Mouse (Mus musculus) midbrain, embryonic 12.5 days (tissue): ENCODE data around the gene Ccdc85b. TPM values are rescaled to one million over a fixed set of nuclear protein-coding genes. Genes with fewer than 3 reads are reported as not detected.

Experiments used
- ATAC-seq: fragments of 200-750 bp; cut with Nextera tagmentation; 2 replicates; pipeline ENCODE4 v1.8.0; 2017; ENCODE audit warnings: low read depth, moderate TSS enrichment, moderate library complexity; ENCODE audit not compliant: low FRiP score
- H3K27ac ChIP-seq: fragments of 300-500 bp; sonication (generic); replicated peaks from 2 replicates; pipeline ENCODE4 v1.5.1; 2016; ENCODE audit warnings: mild to moderate bottlenecking
- H3K27me3 ChIP-seq: fragments of 300-500 bp; sonication (generic); 2 replicates; pipeline ENCODE4 v1.6.1; 2016; ENCODE audit warnings: mild to moderate bottlenecking
- H3K36me3 ChIP-seq: fragments of 300-500 bp; sonication (generic); 2 replicates; pipeline ENCODE4 v1.6.1; 2016
- H3K4me1 ChIP-seq: fragments of 300-500 bp; sonication (generic); 2 replicates; pipeline ENCODE4 v1.6.1; 2016
- H3K4me2 ChIP-seq: fragments of 300-500 bp; sonication (generic); replicated peaks from 2 replicates; pipeline ENCODE4 v1.6.1; 2016; ENCODE audit warnings: mild to moderate bottlenecking, moderate library complexity
- H3K4me3 ChIP-seq: fragments of 300-500 bp; sonication (generic); 2 replicates; pipeline ENCODE4 v1.5.1; 2016; ENCODE audit warnings: mild to moderate bottlenecking
- H3K9ac ChIP-seq: fragments of 300-500 bp; sonication (generic); replicated peaks from 2 replicates; pipeline ENCODE4 v1.6.1; 2016; ENCODE audit warnings: mild to moderate bottlenecking, moderate library complexity
- H3K9me3 ChIP-seq: fragments of 300-500 bp; sonication (generic); 2 replicates; pipeline ENCODE4 v1.6.1; 2016; ENCODE audit warnings: mild to moderate bottlenecking
- WGBS: fragments of 180-500 bp; shearing (Covaris S2); methylation state at CpG from one replicate; pipeline ENCODE4 v1.1.7; 2016; 5-methylcytosine and 5-hydroxymethylcytosine counted together
- polyA plus RNA-seq: library from polyadenylated mRNA; unstranded; fragments of >200 nt; fragmentation: Nextera tagmentation; extraction: Ambion mirVana; gene quantifications from 2 replicates; pipeline ENCODE4 v1.2.1, GENCODE M21; 2016

Ccdc85b gene
- polyA plus RNA-seq, 1 experiment from 2014 or later: 10.1 TPM

- H3K4me3 ChIP-seq: no peak overlapping the region
Observed at GRCm38 (mm10) chr19:5477004-5477667, 19.4 kb upstream of the Ccdc85b start.

GRCm38 (mm10) chr19:5475069-5475714, 17.5 kb upstream of the Ccdc85b start:
- Histone ChIP-seq H3K9me3 (no peaks in the 10 kb centered on the region), H3K4me3 (peak overlapping the region; percentile 63), H3K36me3 (peaks cover 12% of the 10 kb centered on the region), H3K9ac (peak overlapping the region; percentile 92), H3K27me3 (no peaks in the 10 kb centered on the region), H3K27ac (peak overlapping the region; percentile 71), H3K4me1 (peaks cover 25% of the 10 kb centered on the region), H3K4me2 (peak overlapping the region; percentile 97)
- WGBS: 22% methylated on average over 13 of the region's 13 CpGs
- no peak for ATAC-seq

More at GRCm38 (mm10) chr19:5477004-5477667, 19.4 kb upstream of the Ccdc85b start:
- Histone ChIP-seq H3K27me3 (no peaks in the 10 kb centered on the region), H3K36me3 (peaks cover 26% of the 10 kb centered on the region), H3K4me2 (no peak overlapping the region), H3K4me1 (peaks cover 25% of the 10 kb centered on the region), H3K9me3 (no peaks in the 10 kb centered on the region), H3K27ac (no peak overlapping the region), H3K9ac (no peak overlapping the region)
- ATAC-seq: no peak
- WGBS: 87% methylated on average over 10 of the region's 10 CpGs

GRCm38 (mm10) chr19:5474281-5475068, 16.8 kb upstream of the Ccdc85b start:
- peak; percentile 71 for ATAC-seq

DNA sequence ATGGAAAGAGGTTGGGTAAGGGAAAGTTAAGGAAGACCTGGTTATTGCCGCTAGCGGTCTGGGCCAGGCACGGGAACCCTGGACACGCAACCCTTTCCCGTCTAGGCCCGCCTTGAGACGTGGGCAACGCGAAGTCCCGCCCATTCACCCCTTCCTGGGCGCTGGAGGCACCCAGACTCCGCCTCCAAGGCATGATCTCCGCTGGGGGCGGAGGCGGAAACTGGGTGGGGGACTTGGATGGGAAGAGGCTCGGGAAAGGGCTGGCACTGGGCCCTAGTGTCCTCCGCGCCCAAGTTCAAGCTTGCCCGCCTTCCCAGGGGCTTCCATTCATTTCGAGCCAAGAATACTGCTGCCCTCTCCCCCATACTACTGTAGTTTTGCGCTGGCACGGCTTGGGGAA, 16.0 kb upstream of the Ccdc85b start, which contains the start of gene Efemp2:
TSS of gene Efemp2 (plus strand) at position 235 of the 400 bp plus-strand sequence.
- Histone ChIP-seq H3K36me3 (peaks cover 6% of the 10 kb centered on the region; the same call in 1 of the 2 replicates), H3K9me3 (no peaks in the 10 kb centered on the region), H3K27me3 (no peaks in the 10 kb centered on the region), H3K27ac (peak within 1 kb of the TSS; percentile 71), H3K4me1 (peaks cover 25% of the 10 kb centered on the region), H3K9ac (peak within 1 kb of the TSS; percentile 92), H3K4me3 (peak within 1 kb of the TSS; percentile 63), H3K4me2 (peak within 1 kb of the TSS; percentile 97)
- peak; percentile 59 for ATAC-seq
- under 1% methylated on average over 22 of the region's 22 CpGs for WGBS

More at GRCm38 (mm10) chr19:5474281-5475068, 16.8 kb upstream of the Ccdc85b start:
- Histone ChIP-seq H3K4me3 (peak overlapping the region; percentile 63), H3K4me2 (peak overlapping the region; percentile 97), H3K27ac (peak overlapping the region; percentile 71), H3K9me3 (no peaks in the 10 kb centered on the region), H3K9ac (peak overlapping the region; percentile 92), H3K27me3 (no peaks in the 10 kb centered on the region), H3K36me3 (peaks cover 7% of the 10 kb centered on the region; the same call in 1 of the 2 replicates), H3K4me1 (peaks cover 25% of the 10 kb centered on the region)
- WGBS: under 1% methylated on average over 61 of the region's 68 CpGs

DNA sequence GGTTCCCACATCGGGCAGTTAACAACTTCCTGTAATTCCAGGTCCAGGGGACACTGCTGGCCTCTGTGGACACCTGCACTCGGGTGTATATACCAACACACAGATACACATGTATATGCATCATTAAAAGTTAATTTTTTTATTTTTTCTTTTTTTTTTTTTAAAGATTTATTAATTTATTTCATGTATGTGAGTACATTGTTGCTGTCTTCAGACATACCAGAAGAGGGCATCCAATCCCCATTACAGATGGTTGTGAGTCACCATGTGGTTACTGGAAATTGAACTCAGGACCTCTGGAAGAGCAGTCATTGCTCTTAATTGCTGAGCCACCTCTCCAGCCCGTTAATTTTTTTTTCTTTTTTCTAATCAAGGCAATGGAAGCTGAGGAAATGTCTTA, 15.2 kb upstream of the Ccdc85b start:
- no peaks in the 10 kb centered on the region for H3K9me3 ChIP-seq
- 82% methylated on average over 3 of the region's 3 CpGs for WGBS
- H3K4me2 ChIP-seq: no peak overlapping the region
- no peak overlapping the region for H3K27ac ChIP-seq
- peaks cover 25% of the 10 kb centered on the region for H3K4me1 ChIP-seq
- H3K27me3 ChIP-seq: no peaks in the 10 kb centered on the region
- peaks cover 3% of the 10 kb centered on the region; the same call in 1 of the 2 replicates for H3K36me3 ChIP-seq
- no peak for ATAC-seq
- H3K4me3 ChIP-seq: no peak overlapping the region
- no peak overlapping the region for H3K9ac ChIP-seq

GRCm38 (mm10) chr19:5471846-5472245, 14.2 kb upstream of the Ccdc85b start:
- peaks cover 25% of the 10 kb centered on the region for H3K4me1 ChIP-seq
- H3K36me3 ChIP-seq: peaks cover 10% of the 10 kb centered on the region
- no peak overlapping the region for H3K4me2 ChIP-seq
- no peaks in the 10 kb centered on the region for H3K9me3 ChIP-seq
- ATAC-seq: no peak
- no peak overlapping the region for H3K4me3 ChIP-seq
- H3K27me3 ChIP-seq: no peaks in the 10 kb centered on the region
- no peak overlapping the region for H3K9ac ChIP-seq
- 49% methylated on average over 5 of the region's 5 CpGs for WGBS
- no peak overlapping the region; the same call in 1 of the 2 replicates for H3K27ac ChIP-seq

- Histone ChIP-seq H3K4me1 (peaks cover 10% of the 10 kb centered on the region), H3K4me3 (no peak within 1 kb of the TSS), H3K36me3 (peaks cover 35% of the 10 kb centered on the region), H3K27ac (no peak within 1 kb of the TSS), H3K9ac (no peak within 1 kb of the TSS), H3K9me3 (no peaks in the 10 kb centered on the region), H3K4me2 (no peak within 1 kb of the TSS), H3K27me3 (no peaks in the 10 kb centered on the region)
- no peak for ATAC-seq
- 59% methylated on average over 5 of the region's 5 CpGs for WGBS
Observed at GRCm38 (mm10) chr19:5468374-5468773, 10.7 kb upstream of the Ccdc85b start, which contains the start of gene Ctsw. Gene Ctsw, minus strand, starts transcription at chr19:5468507.

DNA sequence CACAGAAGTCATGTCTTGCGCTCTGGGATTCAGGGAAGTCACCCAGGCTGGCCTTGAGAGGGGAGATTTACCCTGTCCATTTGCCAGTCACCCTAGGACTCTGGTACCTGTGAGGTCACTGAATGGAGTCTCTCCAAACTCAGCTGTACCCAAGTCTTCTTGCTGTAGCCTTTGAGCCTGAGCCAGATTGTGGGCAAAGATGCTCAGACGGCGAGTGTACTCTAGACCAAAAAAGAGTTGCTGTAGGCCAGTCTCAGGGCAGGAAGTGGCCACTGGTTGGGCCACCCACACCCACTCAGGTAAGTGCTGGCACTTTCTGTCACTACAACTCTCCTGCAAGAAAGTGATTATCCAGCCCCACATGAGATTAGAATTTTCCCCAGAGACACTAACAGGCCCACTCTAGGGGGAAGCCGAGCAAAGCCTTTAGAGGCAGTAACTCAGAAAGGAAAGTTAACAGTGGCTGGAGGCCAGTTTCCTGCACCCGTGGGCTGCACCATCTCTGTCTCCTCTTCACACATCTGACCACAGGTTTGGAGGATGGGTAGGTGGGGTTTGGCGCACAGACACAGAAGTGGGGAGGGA, 9.3 kb upstream of the Ccdc85b start:
- no peak overlapping the region for H3K27ac ChIP-seq
- H3K27me3 ChIP-seq: no peaks in the 10 kb centered on the region
- H3K9ac ChIP-seq: no peak overlapping the region
- no peak overlapping the region for H3K4me2 ChIP-seq
- no peak for ATAC-seq
- H3K9me3 ChIP-seq: no peaks in the 10 kb centered on the region
- H3K36me3 ChIP-seq: peaks cover 46% of the 10 kb centered on the region
- H3K4me3 ChIP-seq: no peak overlapping the region
- H3K4me1 ChIP-seq: peaks cover 10% of the 10 kb centered on the region
- WGBS: 93% methylated on average over 6 of the region's 6 CpGs

DNA sequence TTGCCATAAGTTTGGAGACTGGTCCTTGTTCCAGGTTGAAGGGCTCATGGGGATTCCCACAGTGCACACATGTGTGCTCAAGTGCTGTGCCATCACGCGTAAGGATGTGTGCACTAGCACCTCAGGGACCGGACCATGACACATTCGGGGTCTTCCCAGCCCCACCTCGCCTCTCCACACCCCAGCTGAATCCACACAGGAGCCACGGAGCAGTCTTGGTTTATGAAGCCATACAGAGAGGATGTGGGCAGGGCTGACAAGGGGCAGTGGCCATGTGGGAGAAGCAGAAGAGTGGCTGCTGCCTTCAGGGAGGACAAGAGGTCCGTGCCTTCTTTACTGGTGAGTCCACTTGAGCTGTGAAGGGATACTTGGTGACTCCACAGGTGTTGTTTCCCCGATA, 7.3 kb upstream of the Ccdc85b start:
- Histone ChIP-seq H3K36me3 (peaks cover 46% of the 10 kb centered on the region), H3K9me3 (no peaks in the 10 kb centered on the region), H3K27me3 (no peaks in the 10 kb centered on the region), H3K4me1 (peaks cover 22% of the 10 kb centered on the region), H3K27ac (no peak overlapping the region), H3K9ac (no peak overlapping the region), H3K4me3 (no peak overlapping the region), H3K4me2 (no peak overlapping the region)
- 93% methylated on average over 8 of the region's 8 CpGs for WGBS
- ATAC-seq: no peak

- ATAC-seq: peak; percentile 69
- no peaks in the 10 kb centered on the region for H3K9me3 ChIP-seq
- H3K36me3 ChIP-seq: peaks cover 46% of the 10 kb centered on the region
- peak overlapping the region; percentile 30 for H3K4me3 ChIP-seq
- H3K27me3 ChIP-seq: peaks cover 5% of the 10 kb centered on the region
- peak overlapping the region; percentile 21; the same call in 1 of the 2 replicates for H3K27ac ChIP-seq
- WGBS: 46% methylated on average over 15 of the region's 15 CpGs
- peak overlapping the region; percentile 52; the same call in 1 of the 2 replicates for H3K9ac ChIP-seq
- H3K4me1 ChIP-seq: peaks cover 26% of the 10 kb centered on the region
- peak overlapping the region; percentile 46 for H3K4me2 ChIP-seq
Observed at GRCm38 (mm10) chr19:5463791-5464562, 6.3 kb upstream of the Ccdc85b start.

- no peak overlapping the region for H3K4me3 ChIP-seq
- no peak overlapping the region for H3K27ac ChIP-seq
- H3K4me2 ChIP-seq: no peak overlapping the region
- no peak overlapping the region for H3K9ac ChIP-seq
- peaks cover 46% of the 10 kb centered on the region for H3K36me3 ChIP-seq
- H3K9me3 ChIP-seq: no peaks in the 10 kb centered on the region
- ATAC-seq: no peak
- WGBS: 91% methylated on average over 9 of the region's 9 CpGs
- peaks cover 13% of the 10 kb centered on the region for H3K27me3 ChIP-seq
- H3K4me1 ChIP-seq: peaks cover 28% of the 10 kb centered on the region
Observed at GRCm38 (mm10) chr19:5463212-5463611, 5.5 kb upstream of the Ccdc85b start.
